ENCODE assay signal across 10 mouse cellular contexts in genomic region chr2:62341734-62342128, GRCm38 (mm10).
A peak's percentile ranks its signal among the peaks of the same experiment; 100 is the strongest.
DNase-seq lines count a peak whose midpoint lies in the region; ATAC-seq and TF ChIP-seq lines count a peak whose summit lies in the region.
"Had no signal": no experiment of that assay in that cellular context is flagged by ENCODE, and none has a peak within 500 bp of the region (broad histone marks: within the 10 kb centered on the region; RNA-seq: fewer than 3 reads in every experiment).

No protein-coding gene starts in this region.

- no peak for TF ChIP-seq CTCF in heart, adult 2 months (IDR thresholded peaks at IDR 0.05)
- no peak for TF ChIP-seq CTCF in cortical plate, adult 2 months (IDR thresholded peaks at IDR 0.05; ENCODE audit: extremely low read depth, insufficient read depth, low read length)

- no peaks in the 10 kb centered on the region for H3K36me3 ChIP-seq in heart, embryonic 16.5 days (ENCODE audit: control insufficient read depth, insufficient read depth)
- H3K36me3 ChIP-seq in heart, adult 2 months (ENCODE audit: control insufficient read depth, insufficient read depth, low read length), result no peaks in the 10 kb centered on the region

- intact Hi-C loops in heart, adult 2 months (cut with DNase I), result no loop called here

- H3K4me2 ChIP-seq in heart, embryonic 16.5 days (ENCODE audit: low read depth, low read length), result peak overlapping the region; percentile 36

- H3K79me2 ChIP-seq in heart, adult 2 months (replicated peaks; ENCODE audit: control insufficient read depth, insufficient read depth, low read length), result no peaks in the 10 kb centered on the region

- H3K27ac ChIP-seq in heart, embryonic 16.5 days (ENCODE audit: low read length), result no peak overlapping the region
- no peak overlapping the region for H3K27ac ChIP-seq in heart, adult 2 months
- peak overlapping the region; percentile 42; the same call in 1 of the 2 replicates for H3K27ac ChIP-seq in cortical plate, adult 2 months (ENCODE audit: insufficient read depth, low read length)

- DNase-seq in heart, adult 2 months, result no peak
- DNase-seq in layer of hippocampus, postnatal 14 days (ENCODE audit: low spot score in 2 of 2), result peak; percentile 53 to 61
- DNase-seq in right cerebral cortex, adult 2 months (ENCODE audit: low spot score in 2 of 2), result peak; percentile 60 to 64
- no peak for DNase-seq in adrenal gland, adult 8-10 months
- no peak for DNase-seq in spleen, postnatal 36 days (ENCODE audit: low spot score in 2 of 2)
- DNase-seq in spleen, adult 18-20 months, result no peak

- no peak overlapping the region for H3K9ac ChIP-seq in heart, embryonic 16.5 days (ENCODE audit: low read length)
- no peak overlapping the region for H3K9ac ChIP-seq in heart, adult 2 months (ENCODE audit: low read depth, low read length)

- H3K9me3 ChIP-seq in heart, embryonic 16.5 days (replicated peaks; ENCODE audit: control insufficient read depth, low read length), result no peaks in the 10 kb centered on the region

- TF ChIP-seq EP300 in heart, adult 2 months (IDR thresholded peaks at IDR 0.05; ENCODE audit: insufficient read depth, low read depth, low read length), result no peak

- 57% methylated on average over 14 of the region's 14 CpGs for WGBS in heart, embryonic 16.5 days
- 62% methylated on average over 14 of the region's 14 CpGs for WGBS in heart, adult 2 months

- no peak for TF ChIP-seq POLR2A in heart, adult 2 months (IDR thresholded peaks at IDR 0.05; ENCODE audit: insufficient read depth, low read depth, low read length)
- TF ChIP-seq POLR2A in cortical plate, adult 2 months (IDR thresholded peaks at IDR 0.05; ENCODE audit: extremely low read depth, insufficient read depth, low read length), result peak; percentile 34; the same call in 1 of the 2 replicates

- no peaks in the 10 kb centered on the region for H3K27me3 ChIP-seq in heart, embryonic 16.5 days (ENCODE audit: control insufficient read depth, insufficient read depth, low read length)
- no peaks in the 10 kb centered on the region for H3K27me3 ChIP-seq in heart, adult 2 months (ENCODE audit: control insufficient read depth, insufficient read depth, low read length)
- H3K27me3 ChIP-seq: CH12.LX had no signal

- no peak overlapping the region for H3K4me3 ChIP-seq in heart, embryonic 16.5 days (ENCODE audit: low read length)
- no peak overlapping the region for H3K4me3 ChIP-seq in heart, adult 2 months
- H3K4me3 ChIP-seq in cortical plate, adult 2 months (ENCODE audit: insufficient read depth, low read length), result peak overlapping the region; percentile 17; the same call in 1 of the 2 replicates

- H3K4me1 ChIP-seq in heart, embryonic 16.5 days (ENCODE audit: control insufficient read depth, insufficient read depth, low read length), result 0 out of 2 replicates have a peak, but pooled peaks cover 3% of the 10 kb centered on the region
- H3K4me1 ChIP-seq in heart, adult 2 months (ENCODE audit: control insufficient read depth, insufficient read depth, low read length), result no peaks in the 10 kb centered on the region
- peaks cover 4% of the 10 kb centered on the region for H3K4me1 ChIP-seq in cortical plate, adult 2 months (ENCODE audit: control insufficient read depth, insufficient read depth, low read length)

- ATAC-seq in heart, embryonic 16.5 days (replicated peaks; ENCODE audit: extremely low read depth, insufficient read depth, low FRiP score), result no peak
- ATAC-seq: lung, postnatal 0 days had no signal

Comparison
In these comparisons a context has a peak if more than half of its experiments do, and no peak if none do; other contexts are left out.
1. DNase-seq: peak in layer of hippocampus, postnatal 14 days (2 of 2) and right cerebral cortex, adult 2 months (2 of 2); none in heart, adult 2 months (0 of 2), adrenal gland, adult 8-10 months (single experiment), spleen, postnatal 36 days (0 of 2) and spleen, adult 18-20 months (0 of 2).